Mouse (Mus musculus) adipocyte (in vitro differentiated cells): ENCODE measurements around the gene Exoc2.
A peak's percentile ranks its signal among the peaks of the same experiment; 100 is the strongest.

ENCODE experiments used
- DNase-seq: peaks from one replicate; pipeline ENCODE4 v3.0.0-alpha.2; 2016; ENCODE audit warnings: low spot score

Exoc2 gene

GRCm38 (mm10) chr13:30971047-30971446 lies 2.8 kb downstream of the Exoc2 start:
- no peak for DNase-seq

DNA sequence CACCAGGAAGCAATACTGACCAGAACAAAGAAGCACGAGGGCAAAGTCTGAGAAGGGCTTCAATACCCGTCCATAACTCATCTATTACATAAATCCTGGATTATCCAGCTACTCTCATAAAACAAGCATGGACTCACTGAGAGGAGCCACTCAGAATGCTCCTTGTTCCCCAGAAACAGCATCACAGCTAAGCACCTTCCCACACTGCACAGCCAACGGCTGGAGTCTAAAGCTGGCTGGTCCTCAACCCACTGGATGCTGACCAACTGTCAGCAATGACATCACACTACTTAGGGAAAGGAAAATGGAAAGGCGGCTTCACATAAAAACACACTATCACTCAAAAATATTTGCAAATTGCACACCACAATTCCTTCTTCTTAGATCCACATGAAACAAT lies 5.6 kb downstream of the Exoc2 start:
- peak; percentile 7 for DNase-seq

GRCm38 (mm10) chr13:30966507-30966911 lies 7.4 kb downstream of the Exoc2 start:
- DNase-seq: no peak

GRCm38 (mm10) chr13:30961932-30962331 lies 12.0 kb downstream of the Exoc2 start:
- DNase-seq: no peak

- DNase-seq: no peak
Measured at GRCm38 (mm10) chr13:30960714-30961113, 13.2 kb downstream of the Exoc2 start.

GRCm38 (mm10) chr13:30953580-30953979 lies 20.3 kb downstream of the Exoc2 start:
- DNase-seq: no peak

DNA sequence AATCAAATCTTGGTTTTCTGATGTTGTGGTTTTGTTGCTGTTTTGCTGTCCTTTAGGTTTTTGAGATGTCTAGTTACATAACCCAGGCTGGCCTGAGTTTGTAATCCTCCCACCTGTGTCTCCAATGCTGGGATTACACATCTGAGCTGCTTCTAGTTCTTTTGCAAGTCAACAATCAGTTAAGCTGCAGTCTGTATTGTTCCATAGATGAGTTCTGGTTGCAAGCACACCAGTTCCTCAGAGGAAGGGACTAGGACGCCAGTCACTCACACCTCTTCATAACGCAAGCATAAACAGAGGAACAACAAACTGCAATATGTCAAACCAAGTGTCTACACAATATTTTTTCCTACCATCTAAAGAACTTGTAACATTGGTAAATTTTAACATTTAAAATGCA lies 21.8 kb downstream of the Exoc2 start:
- DNase-seq: no peak

DNA sequence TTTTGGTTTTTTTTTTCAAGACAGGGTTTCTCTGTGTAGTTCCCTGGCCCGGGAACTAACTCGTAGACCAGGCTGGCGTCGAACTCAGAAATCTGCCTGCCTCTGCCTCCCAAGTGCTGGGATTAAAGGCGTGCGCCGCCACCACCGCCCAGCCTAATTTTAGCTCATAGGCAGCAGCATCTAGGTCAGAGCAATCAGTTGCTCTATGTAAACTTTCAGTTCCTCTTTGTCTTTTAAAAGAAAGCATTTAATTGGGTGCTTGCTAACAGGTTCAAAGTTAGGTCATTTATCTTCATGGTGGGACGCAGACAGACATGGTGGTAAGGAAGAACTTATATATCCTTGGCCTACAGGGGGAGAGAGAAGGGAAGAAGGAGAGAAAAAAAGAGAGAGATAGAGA lies 24.7 kb downstream of the Exoc2 start:
- DNase-seq: no peak

- DNase-seq: no peak
Measured at GRCm38 (mm10) chr13:30947540-30947939, 26.4 kb downstream of the Exoc2 start, which contains the start of gene Hus1b. Gene Hus1b (minus strand): TSS chr13:30947759.

DNA sequence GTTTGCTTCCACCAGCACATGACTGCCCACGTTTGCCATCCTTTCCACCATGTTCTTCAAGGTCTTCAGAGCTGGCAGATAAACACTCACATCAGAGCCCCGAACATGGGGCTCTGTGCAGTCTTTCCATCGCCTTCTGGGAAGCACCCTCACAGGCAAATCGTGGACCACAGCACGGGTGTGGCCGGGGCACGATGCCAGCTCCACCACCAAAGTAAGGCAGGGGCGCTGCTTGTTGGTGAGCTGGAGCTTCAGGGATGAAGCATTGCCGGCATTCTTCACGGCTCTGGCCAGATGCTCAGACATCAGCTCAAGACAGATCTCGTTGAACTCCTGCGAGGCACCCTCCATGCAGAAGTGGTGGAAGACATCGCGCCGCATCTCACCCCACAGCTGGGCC lies 26.8 kb downstream of the Exoc2 start:
- no peak for DNase-seq

DNA sequence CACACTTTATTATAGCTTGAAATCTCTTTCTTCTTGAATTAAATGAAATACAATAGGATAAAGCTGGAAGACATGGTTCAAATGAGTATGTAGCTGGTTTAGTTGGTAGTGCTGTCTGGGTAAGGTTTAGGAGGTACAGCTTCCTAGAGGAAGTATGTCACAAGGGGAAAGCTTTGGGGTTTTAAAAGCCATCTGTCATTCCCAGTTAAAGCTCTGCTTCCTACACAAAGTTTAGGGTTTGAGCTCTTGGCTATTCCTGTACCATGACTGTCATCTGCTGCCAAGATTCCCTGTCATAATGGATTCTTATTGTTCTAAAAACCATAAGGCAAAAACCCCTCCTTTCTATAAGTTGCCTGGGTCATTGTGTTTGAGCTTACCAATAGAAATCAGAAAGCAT lies 28.1 kb downstream of the Exoc2 start:
- no peak for DNase-seq

DNA sequence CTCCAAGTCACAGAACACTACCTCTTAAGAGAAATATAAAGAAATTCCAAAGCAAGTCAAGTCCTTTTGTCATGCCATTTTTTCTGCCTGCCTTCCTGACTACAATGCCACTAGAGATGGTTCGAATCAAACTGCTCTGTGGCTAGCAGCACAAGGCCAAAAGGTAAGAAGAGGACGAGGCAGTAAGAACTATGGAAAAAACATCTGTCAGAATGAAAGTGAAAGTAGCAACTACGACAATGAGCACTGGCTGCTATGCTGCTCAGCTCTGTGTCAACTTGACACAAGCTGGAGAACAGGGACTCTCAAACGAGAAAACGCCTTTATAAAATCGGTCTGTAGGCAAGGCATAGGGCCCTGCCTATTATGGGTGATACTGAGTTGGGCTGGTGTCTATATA lies 40.9 kb downstream of the Exoc2 start:
- peak; percentile 30 for DNase-seq

DNA sequence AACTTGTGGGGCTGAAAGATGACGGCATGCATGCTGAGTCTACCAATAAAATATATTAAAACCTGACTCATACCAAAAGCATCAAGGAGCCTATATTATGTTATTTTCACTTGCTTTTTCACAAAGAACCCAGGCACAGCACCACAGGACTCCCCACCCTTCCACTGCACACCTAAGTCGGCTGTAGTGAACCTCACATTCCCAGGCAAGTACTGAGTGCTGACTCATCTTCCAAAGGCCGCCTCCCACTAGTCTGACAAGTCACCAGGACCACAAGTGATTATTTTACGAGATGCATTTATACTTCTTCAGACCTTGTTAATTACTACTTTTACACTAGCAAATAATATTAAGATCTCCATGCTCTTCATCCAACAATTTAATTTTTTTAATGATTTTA lies 42.3 kb downstream of the Exoc2 start:
- no peak for DNase-seq

- no peak for DNase-seq
Measured at GRCm38 (mm10) chr13:30929119-30929518, 44.8 kb downstream of the Exoc2 start.

DNA sequence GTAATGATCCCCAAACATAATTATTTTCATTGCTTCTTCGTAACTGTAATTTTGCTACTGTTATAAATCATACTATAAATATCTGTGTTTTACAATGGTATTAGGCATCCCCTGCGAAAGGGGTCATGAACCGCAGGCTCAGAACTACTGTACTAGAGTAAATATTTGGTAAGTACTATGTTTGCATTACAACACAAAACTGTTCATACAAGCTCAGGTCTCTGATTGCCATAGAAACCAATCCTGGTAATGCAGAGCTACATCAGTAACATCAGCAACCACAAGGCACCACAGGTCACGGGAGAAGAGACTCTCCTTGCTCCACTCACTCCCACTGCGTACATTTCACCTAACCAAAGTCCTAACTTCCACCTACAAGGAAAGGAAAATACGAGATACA lies 49.6 kb downstream of the Exoc2 start:
- no peak for DNase-seq

- DNase-seq: no peak
Measured at GRCm38 (mm10) chr13:30921914-30922313, 52.0 kb downstream of the Exoc2 start.

DNA sequence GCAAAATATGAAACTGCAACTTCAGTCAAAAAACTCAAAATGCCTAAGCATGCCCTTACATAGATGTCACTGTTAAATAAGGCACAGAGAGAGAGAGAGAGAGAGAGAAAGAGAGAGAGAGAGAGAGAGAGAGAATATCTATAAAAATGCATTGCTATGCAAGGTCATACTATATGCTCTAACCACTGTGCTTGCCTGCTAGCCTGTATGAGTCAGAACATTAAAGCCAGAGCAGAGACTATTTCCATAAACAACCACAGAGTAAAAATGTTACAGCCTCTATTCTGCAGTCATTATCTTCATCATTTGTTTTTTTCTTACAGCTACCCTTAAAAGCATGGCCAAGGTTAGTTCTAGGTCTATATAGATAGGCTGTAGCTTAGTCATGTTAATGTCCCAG lies 60.1 kb downstream of the Exoc2 start:
- no peak for DNase-seq

DNA sequence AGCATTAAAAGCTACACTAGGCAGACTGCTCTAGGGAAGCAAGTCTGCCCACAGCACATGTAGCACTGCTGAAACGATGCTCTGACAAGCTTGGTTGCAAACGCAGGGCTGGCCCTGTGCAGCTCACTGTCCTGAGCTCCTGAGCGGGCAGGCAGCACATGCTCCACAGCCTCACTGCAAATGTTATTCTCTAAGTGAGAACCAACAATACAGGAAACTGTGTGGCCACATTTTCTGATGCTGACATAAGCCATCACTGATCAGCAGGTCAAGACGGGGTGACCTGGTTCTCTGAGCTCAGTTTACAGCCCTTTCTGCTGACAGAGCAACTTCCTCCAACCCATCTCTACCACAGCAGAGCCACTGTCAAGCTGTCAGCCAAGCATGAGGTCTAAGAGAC lies 60.9 kb downstream of the Exoc2 start:
- DNase-seq: no peak

GRCm38 (mm10) chr13:30911931-30912625 lies 61.8 kb downstream of the Exoc2 start:
- DNase-seq: no peak

DNA sequence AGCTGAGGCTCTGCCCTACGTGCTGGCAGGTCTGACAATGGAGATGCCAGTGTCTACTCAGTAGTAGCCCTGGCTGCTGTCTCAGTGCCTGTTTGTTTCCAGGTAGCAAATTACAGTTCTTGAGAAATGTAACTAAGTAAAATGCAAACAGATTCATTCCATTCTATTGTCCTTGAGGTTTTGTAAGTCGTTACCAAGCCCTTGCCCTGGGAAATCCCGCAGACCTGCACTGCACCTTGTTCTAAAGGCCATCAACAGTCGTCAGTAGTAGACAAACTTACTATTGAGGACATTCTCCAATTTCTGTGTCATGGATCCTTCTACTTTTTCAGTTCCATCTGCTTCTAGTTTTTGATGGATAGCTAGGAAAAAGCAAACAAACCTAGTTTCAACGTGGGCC lies 63.0 kb downstream of the Exoc2 start:
- no peak for DNase-seq

DNA sequence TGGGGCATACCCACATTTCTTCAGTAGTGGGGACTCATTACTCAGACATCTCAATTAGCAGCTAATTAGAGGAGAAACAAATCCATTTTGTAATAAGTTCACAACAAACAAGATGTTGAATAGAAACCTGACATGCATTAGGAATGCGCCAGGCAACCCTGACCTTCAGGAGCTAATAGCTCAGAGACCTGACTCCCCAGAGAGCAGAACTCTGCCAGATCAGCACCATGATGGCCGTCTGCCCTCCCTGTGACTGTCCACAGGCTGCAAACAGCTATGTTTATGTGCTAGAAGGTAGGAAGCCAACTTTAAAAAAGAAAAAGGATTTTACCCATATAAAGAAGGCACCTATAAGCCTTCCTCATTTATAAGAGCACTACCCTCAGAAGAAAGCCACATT lies 71.6 kb downstream of the Exoc2 start:
- DNase-seq: peak; percentile 13

GRCm38 (mm10) chr13:30901387-30902041 lies 72.4 kb downstream of the Exoc2 start:
- DNase-seq: peak; percentile 54

DNA sequence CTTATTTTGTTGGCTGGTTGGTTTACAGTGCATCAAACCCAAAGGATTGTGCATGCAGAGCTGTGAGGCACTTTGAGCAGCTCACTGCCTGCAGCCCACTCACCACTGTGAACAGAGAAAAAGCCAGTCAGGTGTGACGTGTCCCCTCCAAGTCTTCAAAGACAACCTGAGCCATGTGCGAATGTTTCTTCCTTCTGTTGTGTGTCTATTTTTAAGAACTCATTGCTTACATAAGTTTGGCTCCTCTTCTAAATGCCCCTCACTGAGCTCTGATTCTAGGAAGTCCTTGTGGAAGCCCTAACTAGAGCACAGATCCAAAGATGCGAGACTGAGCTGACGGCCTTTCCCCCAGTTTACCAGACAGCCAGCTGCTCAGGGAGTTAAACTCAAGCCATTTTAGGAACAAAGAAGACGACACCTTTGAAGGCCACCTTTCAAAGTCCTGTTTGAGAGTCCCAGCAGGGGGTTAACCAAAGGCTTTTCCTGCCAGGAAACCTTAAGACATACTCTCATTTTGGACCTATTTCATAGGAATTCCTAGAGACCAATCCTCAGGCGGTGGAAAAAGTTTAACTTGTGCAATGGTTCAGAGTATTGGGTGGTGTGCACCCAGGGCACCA lies 79.8 kb downstream of the Exoc2 start:
- no peak for DNase-seq
